Mouse (Mus musculus) liver, adult 2 months (tissue): Measurements from ENCODE around the gene Gtf2f2. TPM values are rescaled to one million over a fixed set of nuclear protein-coding genes. Genes with fewer than 3 reads are reported as not detected.

Source experiments
- DNase-seq: peaks from one replicate; pipeline ENCODE4 v3.0.0-alpha.2; 2011; ENCODE audit warnings: low read depth, low spot score; ENCODE audit errors: extremely low read depth
- H3K27ac ChIP-seq: fragments of 200-500 bp; replicated peaks from 2 replicates; pipeline ENCODE4 v1.5.1; 2012; ENCODE audit warnings: low read depth, mild to moderate bottlenecking, control low read depth, inconsistent platforms, low read length; ENCODE audit not compliant: insufficient read depth
- H3K27me3 ChIP-seq: fragments of 200-500 bp; 2 replicates; pipeline ENCODE4 v1.6.1; 2012; ENCODE audit warnings: mild to moderate bottlenecking, moderate library complexity, low read length, inconsistent platforms; ENCODE audit not compliant: control insufficient read depth, insufficient read depth
- H3K36me3 ChIP-seq: fragments of 200-500 bp; 2 replicates; pipeline ENCODE4 v1.6.1; 2012; ENCODE audit warnings: low read length, inconsistent platforms; ENCODE audit not compliant: control insufficient read depth, insufficient read depth
- H3K4me1 ChIP-seq: fragments of 200-500 bp; 2 replicates; pipeline ENCODE4 v1.6.1; 2011; ENCODE audit warnings: low read length; ENCODE audit not compliant: control insufficient read depth, insufficient read depth
- H3K4me3 ChIP-seq: fragments of 200-500 bp; 2 replicates; pipeline ENCODE4 v1.5.1; 2011; ENCODE audit warnings: low read depth, mild to moderate bottlenecking, control low read depth, low read length, moderate library complexity; ENCODE audit not compliant: insufficient read depth
- H3K79me2 ChIP-seq: fragments of 200-500 bp; 2 replicates; pipeline ENCODE4 v1.6.1; 2012; ENCODE audit warnings: inconsistent platforms, mild to moderate bottlenecking, low read length, moderate library complexity; ENCODE audit not compliant: control insufficient read depth, insufficient read depth
- H3K9ac ChIP-seq: fragments of 200-500 bp; 2 replicates; pipeline ENCODE4 v1.6.1; 2012; ENCODE audit warnings: low read depth, mild to moderate bottlenecking, control low read depth, inconsistent platforms, low read length
- CTCF ChIP-seq: fragments of 200-500 bp; IDR thresholded peaks from 2 replicates; pipeline ENCODE4 v1.5.1; 2011; ENCODE audit warnings: low read depth, low read length, control low read depth
- POLR2A ChIP-seq: fragments of 200-500 bp; IDR thresholded peaks from 2 replicates; pipeline ENCODE4 v1.6.1; 2011; ENCODE audit warnings: low read length, control low read depth; ENCODE audit not compliant: insufficient read depth; ENCODE audit errors: extremely low read depth
- WGBS: fragments of 180-500 bp; shearing (Covaris S2); methylation state at CpG from one replicate; pipeline ENCODE4 v1.1.7; 2018; 5-methylcytosine and 5-hydroxymethylcytosine counted together
- polyA plus RNA-seq: library from polyadenylated mRNA; depleted of rRNA; stranded (reverse); fragments of >200 nt; gene quantifications from 2 replicates; pipeline ENCODE4 v1.2.3, GENCODE M21; 2012
- total RNA-seq: library from RNA; depleted of rRNA; stranded (reverse); fragments of >200 nt; gene quantifications from 2 replicates; pipeline ENCODE4 v1.2.3, GENCODE M21; 2014

The Gtf2f2 gene
- total and polyA plus RNA-seq, 2 experiments = 1.5 to 9.7 TPM

DNA sequence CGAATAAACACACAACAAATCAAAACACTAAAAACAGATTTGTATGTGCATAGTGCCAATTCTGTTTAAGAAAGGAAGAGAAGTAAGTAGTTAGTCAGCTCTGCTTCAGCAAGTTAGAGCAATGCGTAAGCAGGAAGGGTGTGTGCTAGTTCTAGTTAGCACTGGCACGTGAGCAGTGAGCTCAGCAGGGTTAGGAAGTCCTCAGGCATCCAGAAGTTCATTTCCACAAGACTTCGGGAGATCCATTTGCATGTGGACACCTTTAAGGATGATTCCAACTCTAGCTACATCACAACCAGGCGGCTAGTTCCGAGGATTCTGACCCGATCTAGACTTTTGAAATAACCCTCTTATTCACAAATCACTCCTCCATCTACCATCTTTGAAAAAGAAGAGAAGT is 55.9 kb downstream of the Gtf2f2 start, which contains the start of gene Kctd4:
Gene Kctd4, plus strand, starts transcription at position 244 of the 400 bp plus-strand sequence.
- H3K36me3 ChIP-seq = no peaks in the 10 kb centered on the region

DNA sequence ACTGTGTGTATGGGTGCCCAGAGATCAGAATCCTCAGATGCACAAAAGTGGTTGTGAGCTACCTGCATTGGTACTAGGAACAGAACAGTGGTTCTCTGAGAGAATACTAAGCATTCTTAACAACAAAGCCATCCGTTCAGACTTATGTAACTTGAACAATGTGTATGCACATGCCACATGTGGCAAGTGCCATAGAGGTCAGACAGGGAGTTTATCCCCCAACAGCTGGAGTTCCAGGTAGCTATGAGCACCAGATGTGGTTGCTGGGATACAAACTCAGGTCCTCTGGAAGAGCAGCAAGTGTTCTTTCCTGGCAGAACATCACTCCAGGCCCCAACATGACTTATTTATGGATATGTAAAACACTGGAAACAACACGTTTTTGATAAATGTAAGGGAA is 57.7 kb downstream of the Gtf2f2 start:
- WGBS = 74% methylated on average over 2 of the region's 2 CpGs
- no peak overlapping the region for H3K27ac ChIP-seq
- no peaks in the 10 kb centered on the region; the same call in 1 of the 2 replicates for H3K36me3 ChIP-seq
- no peaks in the 10 kb centered on the region for H3K4me1 ChIP-seq
- H3K9ac ChIP-seq = no peak overlapping the region
- no peak for DNase-seq
- peaks cover 3% of the 10 kb centered on the region; the same call in 1 of the 2 replicates for H3K79me2 ChIP-seq
- no peaks in the 10 kb centered on the region for H3K27me3 ChIP-seq
- no peak overlapping the region for H3K4me3 ChIP-seq
- TF ChIP-seq POLR2A = no peak
- TF ChIP-seq CTCF = no peak

More for the DNA sequence above, 55.9 kb downstream of the Gtf2f2 start, which contains the start of gene Kctd4:
- Histone ChIP-seq H3K27ac (no peak within 1 kb of the TSS), H3K79me2 (peaks cover 3% of the 10 kb centered on the region; the same call in 1 of the 2 replicates), H3K4me3 (no peak within 1 kb of the TSS), H3K27me3 (no peaks in the 10 kb centered on the region), H3K4me1 (0 out of 2 replicates have a peak, but pooled peaks cover 2% of the 10 kb centered on the region), H3K9ac (no peak within 1 kb of the TSS)
- 93% methylated on average over 7 of the region's 7 CpGs for WGBS
- TF ChIP-seq CTCF = no peak
- TF ChIP-seq POLR2A = no peak
- DNase-seq = no peak

DNA sequence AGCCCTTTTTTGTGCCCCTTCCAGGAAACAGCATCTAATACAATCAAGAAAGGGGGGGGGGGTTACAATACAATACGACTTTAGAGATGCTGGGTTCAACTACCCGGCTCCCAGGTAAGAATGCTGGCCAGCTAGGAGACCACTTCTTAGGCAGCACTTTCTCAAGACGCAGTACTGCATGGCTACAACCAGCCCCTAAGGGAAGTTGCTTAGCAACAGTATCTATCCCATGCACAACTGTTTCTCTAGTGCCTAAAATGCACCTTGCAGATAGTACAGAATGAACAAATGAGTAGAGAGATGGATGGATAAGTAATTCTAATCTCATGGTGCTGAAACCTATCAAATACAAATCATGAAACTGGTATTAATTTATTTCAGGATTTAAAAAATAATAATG is 63.0 kb downstream of the Gtf2f2 start:
- TF ChIP-seq POLR2A = no peak
- no peak for TF ChIP-seq CTCF
- H3K27ac ChIP-seq = no peak overlapping the region
- WGBS = 90% methylated on average over 3 of the region's 3 CpGs
- H3K9ac ChIP-seq = no peak overlapping the region
- no peaks in the 10 kb centered on the region for H3K27me3 ChIP-seq
- DNase-seq = no peak
- H3K4me3 ChIP-seq = no peak overlapping the region
- no peaks in the 10 kb centered on the region; the same call in 1 of the 2 replicates for H3K36me3 ChIP-seq
- H3K79me2 ChIP-seq = no peaks in the 10 kb centered on the region; the same call in 1 of the 2 replicates
- no peaks in the 10 kb centered on the region for H3K4me1 ChIP-seq

DNA sequence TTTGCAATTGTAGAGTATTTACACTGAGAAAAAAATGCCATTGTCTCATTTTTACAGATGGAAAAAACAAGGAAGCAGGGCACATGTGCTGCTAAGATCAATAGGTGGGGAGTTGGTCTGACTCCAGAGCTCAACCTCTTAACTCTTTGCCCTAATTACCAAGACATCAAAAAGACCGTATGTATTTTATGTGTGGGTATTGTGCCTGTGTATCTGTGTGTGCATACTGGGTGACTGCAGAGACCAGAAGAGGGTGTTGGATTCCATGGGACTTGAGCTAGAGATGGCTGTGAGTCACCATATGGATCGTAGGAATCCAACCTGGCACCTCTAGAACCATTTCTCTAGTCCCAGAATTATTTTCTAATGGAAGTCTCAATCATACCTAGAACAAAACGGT is 68.3 kb downstream of the Gtf2f2 start:
- 92% methylated on average over 3 of the region's 3 CpGs for WGBS
- TF ChIP-seq POLR2A (no peak), CTCF (no peak)
- Histone ChIP-seq H3K4me3 (no peak overlapping the region), H3K79me2 (no peaks in the 10 kb centered on the region; the same call in 1 of the 2 replicates), H3K27ac (no peak overlapping the region), H3K9ac (no peak overlapping the region), H3K4me1 (no peaks in the 10 kb centered on the region), H3K27me3 (no peaks in the 10 kb centered on the region), H3K36me3 (no peaks in the 10 kb centered on the region; the same call in 1 of the 2 replicates)
- DNase-seq = no peak

DNA sequence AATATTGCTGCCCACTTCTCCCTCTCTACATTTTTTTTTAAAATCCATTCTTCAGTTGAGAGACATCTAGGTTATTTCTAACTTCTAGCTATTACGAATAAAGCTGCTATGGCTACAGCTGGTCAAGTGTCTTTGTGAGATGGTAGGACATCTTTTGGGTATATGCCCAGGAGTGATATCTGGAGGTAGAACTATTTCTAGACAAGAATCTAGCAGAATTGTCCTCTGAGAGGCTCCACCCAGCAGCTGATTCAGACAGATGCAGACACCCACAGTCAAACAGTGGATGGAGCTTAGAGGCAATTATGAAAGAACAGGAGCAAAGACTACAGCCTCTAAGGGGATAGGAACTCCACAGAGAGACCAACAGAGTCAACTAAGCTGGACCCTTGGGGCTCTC is 69.2 kb downstream of the Gtf2f2 start:
- Histone ChIP-seq H3K9ac (no peak overlapping the region), H3K4me1 (no peaks in the 10 kb centered on the region), H3K36me3 (no peaks in the 10 kb centered on the region), H3K27ac (no peak overlapping the region), H3K79me2 (no peaks in the 10 kb centered on the region; the same call in 1 of the 2 replicates), H3K27me3 (no peaks in the 10 kb centered on the region), H3K4me3 (no peak overlapping the region)
- TF ChIP-seq CTCF = no peak
- DNase-seq = no peak
- 98% methylated on average over 1 of the region's 1 CpGs for WGBS

DNA sequence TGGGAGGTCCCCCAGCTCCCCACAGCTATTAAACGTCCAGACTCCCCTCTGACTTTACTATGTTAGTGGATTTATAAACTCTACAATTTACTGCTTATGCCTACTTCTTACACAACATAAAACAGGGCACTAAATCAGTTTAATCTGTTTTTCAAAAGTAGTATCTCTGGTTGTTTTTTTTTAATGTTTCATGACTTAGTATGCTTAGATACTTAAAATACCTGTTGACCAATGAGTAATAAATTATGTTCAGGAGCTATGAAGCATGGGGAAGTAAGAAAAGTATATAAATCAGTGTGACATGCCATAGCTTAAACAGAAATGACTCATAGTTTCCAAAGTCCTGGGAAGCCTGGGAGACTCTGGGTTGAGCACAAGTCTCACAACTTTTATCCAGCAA is 73.0 kb downstream of the Gtf2f2 start:
- H3K4me1 ChIP-seq = no peaks in the 10 kb centered on the region
- no peaks in the 10 kb centered on the region; the same call in 1 of the 2 replicates for H3K79me2 ChIP-seq
- H3K36me3 ChIP-seq = no peaks in the 10 kb centered on the region
- H3K27ac ChIP-seq = no peak overlapping the region
- TF ChIP-seq CTCF (no peak), POLR2A (no peak)
- H3K27me3 ChIP-seq = no peaks in the 10 kb centered on the region
- H3K4me3 ChIP-seq = no peak overlapping the region
- no peak overlapping the region for H3K9ac ChIP-seq
- 81% methylated on average over 1 of the region's 1 CpGs for WGBS
- no peak for DNase-seq
